Mouse (Mus musculus) cerebellum, adult 9-10 months (tissue): ENCODE data around the gene Eml2.

Experiments
- DNase-seq: peaks from one replicate; pipeline ENCODE4 v3.0.0; 2022

The Eml2 gene

DNA sequence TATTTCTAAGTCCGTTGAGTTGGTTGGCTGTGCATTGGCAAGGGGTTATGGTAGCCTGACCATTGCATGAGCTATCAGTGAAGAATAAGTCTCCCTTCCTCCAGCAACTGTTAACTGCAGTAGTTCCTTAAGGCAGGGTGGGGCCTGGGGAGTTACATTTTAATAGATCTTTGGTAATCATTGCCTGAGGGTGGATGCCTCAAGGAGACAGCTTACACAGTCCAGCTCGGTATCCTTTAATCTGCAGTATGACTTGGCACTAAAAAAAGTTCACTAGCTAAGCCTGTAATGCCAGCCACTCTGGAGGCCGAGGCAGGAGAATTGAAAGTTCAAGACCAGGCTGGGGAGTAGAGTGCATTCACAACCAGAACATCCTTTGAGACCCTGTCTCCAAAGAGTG, 55.6 kb downstream of the Eml2 start:
- no peak for DNase-seq

DNA sequence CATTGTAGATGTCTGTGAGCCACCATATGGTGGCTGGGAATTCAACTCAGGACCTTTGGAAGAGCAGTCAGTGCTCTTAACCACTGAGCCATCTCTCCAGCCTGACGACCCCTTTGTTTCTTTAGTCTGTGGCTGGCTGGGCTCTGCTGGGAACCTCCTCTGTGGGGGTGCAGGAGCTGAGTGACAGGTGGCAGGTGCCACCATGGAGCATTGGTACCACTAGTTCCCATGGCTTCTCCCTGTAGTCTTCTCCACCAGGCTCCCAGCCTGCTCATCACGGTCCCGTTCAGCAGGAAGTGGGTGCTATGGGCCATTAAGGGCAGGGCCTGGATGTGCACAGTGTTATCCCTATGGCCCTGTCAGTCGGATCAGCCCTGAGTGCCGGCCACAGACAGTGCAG, 58.4 kb downstream of the Eml2 start:
- DNase-seq: no peak

GRCm38 (mm10) chr7:19235092-19235671, 59.0 kb downstream of the Eml2 start:
- no peak for DNase-seq

DNA sequence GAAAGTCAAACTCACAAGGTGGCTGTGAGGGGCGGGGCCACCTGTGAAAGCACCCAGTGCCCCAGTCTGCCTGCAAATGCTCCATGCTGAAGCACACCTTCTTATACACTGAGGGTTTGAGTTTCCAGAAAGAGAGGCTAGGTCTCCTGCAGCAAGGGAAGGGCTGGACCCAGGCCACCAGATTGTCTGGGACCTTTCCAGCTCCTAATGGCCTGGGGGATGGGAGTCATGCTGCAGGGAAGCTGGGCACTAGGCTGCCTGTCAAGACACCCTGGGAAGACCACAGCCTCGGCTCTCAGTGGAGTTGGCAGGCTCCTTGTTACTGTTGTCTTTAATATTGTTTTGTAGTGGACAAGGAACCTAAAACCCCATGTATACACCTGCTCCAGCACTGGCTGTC, 60.2 kb downstream of the Eml2 start:
- DNase-seq: no peak

DNA sequence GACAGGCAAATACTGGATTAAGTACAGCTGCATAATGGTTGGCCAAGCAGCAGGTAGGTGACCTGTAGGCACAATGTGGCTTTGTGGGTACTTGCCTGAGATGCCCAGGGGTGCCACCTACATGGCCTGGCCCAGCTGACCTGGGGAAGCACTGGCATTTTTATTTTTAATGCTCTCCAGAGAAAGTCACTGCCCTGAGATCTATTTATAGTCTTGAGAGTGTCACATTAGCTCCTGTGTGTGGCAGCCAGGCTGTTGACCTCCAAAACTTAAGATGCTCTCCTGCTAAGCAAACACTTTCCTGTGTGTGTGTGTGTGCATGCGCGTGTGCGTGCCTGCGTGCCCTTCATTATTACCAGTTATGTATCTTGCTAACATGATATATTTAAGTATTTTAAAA, 62.1 kb downstream of the Eml2 start:
- DNase-seq: no peak

DNA sequence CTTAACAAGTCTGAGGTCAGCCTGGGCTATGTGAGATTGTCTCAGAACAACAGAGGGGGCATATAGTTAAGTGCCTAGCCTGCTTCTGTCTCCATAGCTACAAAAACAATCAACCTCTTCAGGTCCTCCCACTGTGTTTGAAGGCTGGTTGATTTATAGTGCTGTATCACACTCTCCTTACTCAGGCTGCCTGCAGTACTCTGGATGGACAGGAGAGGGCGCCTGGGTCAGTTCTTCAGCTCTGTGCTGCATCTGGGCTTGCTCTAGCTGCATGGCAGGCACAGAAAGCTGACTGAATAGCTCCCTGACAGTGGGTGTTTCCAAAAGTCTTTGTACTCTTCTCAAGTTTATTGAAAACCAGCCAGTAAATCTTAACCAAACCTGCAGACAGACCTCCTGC, 63.2 kb downstream of the Eml2 start:
- peak; percentile 92 for DNase-seq

DNA sequence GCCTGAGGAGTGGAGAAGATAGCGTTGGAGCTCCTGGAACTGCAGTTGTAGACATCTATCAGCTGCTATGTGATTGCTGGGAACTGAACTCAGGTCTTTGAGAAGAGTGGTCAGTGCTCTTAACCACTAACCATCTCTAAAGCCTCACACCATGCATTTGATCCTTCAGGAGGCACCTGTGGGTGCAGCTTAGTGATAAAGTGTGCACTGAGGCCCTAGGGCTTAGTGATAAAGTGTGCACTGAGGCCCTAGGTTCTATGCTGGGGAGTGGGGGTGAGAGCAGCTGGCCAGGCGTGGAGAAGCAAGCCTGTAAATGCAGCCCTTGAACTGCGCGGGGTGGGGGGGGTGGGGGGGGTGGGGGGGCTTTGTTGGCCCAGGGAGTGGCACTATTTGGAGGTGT, 63.8 kb downstream of the Eml2 start:
- no peak for DNase-seq

DNA sequence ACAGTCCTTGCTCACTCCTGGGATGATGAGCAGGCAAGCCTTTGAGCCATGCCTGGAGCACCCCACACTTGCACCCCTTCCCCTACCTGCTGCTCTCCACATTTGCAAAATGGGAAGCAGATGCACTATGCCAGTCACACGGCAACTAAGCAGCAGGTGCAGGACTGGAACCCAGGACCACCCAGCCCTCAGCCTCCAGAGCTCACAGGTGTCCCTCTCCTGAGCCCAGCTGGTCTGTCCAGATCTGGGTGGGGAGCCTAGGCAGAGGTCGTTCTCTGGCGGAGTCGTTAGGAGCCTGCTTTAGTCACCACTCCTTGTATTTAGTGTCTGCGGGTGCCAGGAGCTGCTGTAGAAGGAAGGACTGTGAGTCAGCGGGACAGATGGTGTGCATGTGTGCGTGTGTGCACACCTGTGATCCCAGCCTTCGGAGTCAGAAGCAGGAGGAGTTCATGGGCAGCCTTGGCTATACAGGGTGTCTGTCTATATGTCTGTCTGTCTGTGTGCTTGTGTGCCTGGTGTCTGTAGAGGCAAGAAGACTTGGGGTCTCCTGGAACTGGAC, 64.8 kb downstream of the Eml2 start:
- no peak for DNase-seq

DNA sequence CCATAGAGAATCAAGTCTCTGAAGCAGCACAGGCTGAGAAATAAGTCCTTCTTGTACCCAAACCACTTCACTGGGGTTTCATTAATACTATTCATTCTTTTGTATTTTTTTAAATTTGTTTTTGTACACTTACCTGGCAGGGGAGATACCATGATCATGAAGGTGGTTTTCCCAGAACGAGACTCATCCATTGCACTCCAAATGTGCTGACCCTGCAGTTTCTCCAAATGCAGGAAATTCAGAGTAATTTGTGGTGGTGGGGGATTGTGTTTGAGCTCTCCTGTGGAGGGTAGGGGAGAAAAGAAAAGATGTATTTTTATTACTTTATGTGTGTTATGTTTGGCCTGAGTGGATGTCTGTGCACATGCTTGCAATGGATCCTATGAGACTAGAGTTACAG, 65.8 kb downstream of the Eml2 start:
- DNase-seq: no peak

- DNase-seq: no peak
These were observed 67.6 kb downstream of the Eml2 start for GRCm38 (mm10) chr7:19243858-19244257.

- DNase-seq: no peak
These were observed 68.9 kb downstream of the Eml2 start for GRCm38 (mm10) chr7:19245083-19245482.

GRCm38 (mm10) chr7:19246855-19247254, 70.6 kb downstream of the Eml2 start:
- DNase-seq: no peak

DNA sequence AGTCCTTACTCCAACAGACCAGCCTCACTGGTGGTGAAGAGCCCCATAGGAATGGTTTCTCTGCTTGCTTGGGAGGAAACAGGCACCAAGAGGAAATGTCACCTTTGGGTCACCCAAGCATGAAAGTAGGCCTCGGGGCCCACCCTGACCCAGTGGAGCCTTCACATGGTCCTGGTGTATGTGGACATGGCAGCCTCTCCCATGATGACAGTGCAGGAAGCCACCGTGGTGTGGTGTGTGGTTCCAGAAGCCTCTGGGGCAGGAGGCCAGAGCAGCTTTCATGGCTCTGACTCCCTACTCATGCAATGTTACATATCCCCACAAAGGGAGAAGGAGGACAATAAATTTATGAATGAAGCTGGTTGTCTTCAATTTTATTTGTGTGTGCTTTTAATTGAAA, 71.3 kb downstream of the Eml2 start:
- DNase-seq: no peak

DNA sequence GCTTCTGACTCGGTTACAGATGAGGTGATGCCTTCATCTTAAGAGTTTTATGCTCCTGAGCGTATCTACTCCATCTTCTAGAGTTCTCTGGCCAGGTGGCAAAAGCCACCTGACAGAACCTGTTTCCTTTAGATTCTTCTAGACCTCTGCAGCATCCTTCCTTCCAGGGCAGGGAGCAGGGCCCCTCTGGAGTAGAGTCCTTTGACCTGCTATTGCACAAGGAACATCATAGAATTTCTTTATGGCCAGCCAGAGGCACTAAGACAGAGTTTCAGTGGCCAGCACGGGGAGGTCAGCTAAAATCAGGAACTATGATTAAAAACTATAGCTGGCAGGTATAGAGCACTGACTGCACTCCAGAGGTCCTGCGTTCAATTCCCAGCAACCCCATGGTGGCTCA, 75.9 kb downstream of the Eml2 start:
- no peak for DNase-seq

GRCm38 (mm10) chr7:19253437-19253836, 77.2 kb downstream of the Eml2 start:
- no peak for DNase-seq

- no peak for DNase-seq
These were observed 79.2 kb downstream of the Eml2 start for GRCm38 (mm10) chr7:19255395-19255794.
